Mouse (Mus musculus): Measurements from ENCODE around the gene Tuba1b. TPM values are rescaled to one million over a fixed set of nuclear protein-coding genes. Genes with fewer than 3 reads are reported as not detected.

The Tuba1b gene
- polyA plus RNA-seq, 1 experiment from 2014 or later, result 2,343 TPM

DNA sequence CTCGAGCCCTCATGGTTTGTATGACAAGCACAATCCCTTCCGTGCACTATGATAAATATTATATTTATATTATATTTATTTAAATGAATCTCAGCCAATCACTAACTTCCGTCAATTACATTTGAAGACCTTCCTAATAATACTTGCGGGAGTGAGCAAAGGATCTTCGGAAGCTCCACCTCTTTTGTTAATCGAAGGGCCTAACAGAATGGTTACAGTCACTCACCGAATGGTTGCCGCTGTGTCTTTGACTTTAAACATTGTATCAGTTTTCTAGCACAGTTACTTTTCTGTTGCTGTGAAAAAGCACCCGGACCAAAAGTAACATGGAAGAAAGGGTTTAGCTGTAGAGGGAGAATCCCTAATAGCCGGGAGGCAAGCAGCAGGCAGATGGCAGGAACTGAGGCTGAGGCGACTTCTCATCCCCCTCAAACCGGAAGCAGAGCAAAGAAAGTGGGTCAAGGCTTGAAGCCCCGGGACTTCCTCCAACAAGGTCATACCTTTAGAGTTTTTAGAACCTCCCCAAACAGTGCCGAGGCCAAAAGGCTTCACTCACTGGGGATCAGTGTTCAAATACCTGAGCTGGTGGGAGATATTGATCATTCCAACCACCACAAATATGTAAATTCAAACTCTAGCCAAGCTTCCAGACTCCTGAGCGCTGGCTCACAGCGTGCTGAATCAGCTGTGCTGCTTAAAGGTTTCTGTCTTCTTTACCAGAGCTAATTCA, 35.2 kb upstream of the Tuba1b start:
- H3K4me1 ChIP-seq, result peaks cover 46% of the 10 kb centered on the region
- H3K9me3 ChIP-seq, result no peaks in the 10 kb centered on the region
- no peaks in the 10 kb centered on the region for H3K27me3 ChIP-seq (replicated peaks; ENCODE audit: low read depth, poor library complexity, severe bottlenecking)
- 9% methylated on average over 16 of the region's 16 CpGs for WGBS
- peak overlapping the region; percentile 95 for H3K27ac ChIP-seq (replicated peaks)
- peak overlapping the region; percentile 41 for H3K4me3 ChIP-seq
- peak; percentile 53 for DNase-seq (ENCODE audit: low spot score)
- H3K36me3 ChIP-seq (replicated peaks), result no peaks in the 10 kb centered on the region

DNA sequence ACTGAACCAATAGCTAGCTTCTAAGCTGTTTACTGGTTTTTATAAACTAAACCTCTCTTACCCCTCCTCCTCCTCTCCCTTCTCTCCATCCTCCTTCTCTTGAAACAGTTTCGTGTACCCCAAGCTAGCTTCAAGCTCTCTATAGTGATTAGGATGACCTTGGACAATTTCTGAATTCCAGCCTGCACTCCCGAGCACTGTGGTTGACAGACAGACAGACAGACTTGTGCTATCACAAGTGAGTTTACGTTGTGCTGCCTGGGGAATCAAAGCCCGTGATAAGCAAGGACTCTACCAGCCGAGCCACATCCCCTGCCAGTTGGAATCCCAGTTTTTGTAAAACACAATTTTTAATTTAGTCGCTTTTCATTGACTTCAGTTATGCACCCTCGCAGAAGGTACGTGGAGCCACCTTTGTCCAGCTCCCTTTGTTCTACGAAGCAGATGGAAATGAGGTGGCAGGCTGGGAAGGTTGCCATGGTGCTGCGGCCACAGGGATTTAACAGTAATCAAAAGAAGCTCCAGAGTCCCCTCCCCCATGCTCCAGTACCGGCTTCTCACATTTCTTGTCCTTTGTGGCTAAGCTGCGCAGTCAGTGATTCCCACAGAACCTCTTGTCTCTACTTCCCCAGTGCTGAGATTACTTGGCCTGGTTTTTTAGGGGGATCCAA, 34.5 kb upstream of the Tuba1b start:
- DNase-seq (ENCODE audit: low spot score), result peak; percentile 90
- 6% methylated on average over 12 of the region's 12 CpGs for WGBS
- peak overlapping the region; percentile 41 for H3K4me3 ChIP-seq
- H3K36me3 ChIP-seq (replicated peaks), result no peaks in the 10 kb centered on the region
- H3K4me1 ChIP-seq, result peaks cover 46% of the 10 kb centered on the region
- peak overlapping the region; percentile 95 for H3K27ac ChIP-seq (replicated peaks)
- no peaks in the 10 kb centered on the region for H3K27me3 ChIP-seq (replicated peaks; ENCODE audit: low read depth, poor library complexity, severe bottlenecking)
- no peaks in the 10 kb centered on the region for H3K9me3 ChIP-seq

DNA sequence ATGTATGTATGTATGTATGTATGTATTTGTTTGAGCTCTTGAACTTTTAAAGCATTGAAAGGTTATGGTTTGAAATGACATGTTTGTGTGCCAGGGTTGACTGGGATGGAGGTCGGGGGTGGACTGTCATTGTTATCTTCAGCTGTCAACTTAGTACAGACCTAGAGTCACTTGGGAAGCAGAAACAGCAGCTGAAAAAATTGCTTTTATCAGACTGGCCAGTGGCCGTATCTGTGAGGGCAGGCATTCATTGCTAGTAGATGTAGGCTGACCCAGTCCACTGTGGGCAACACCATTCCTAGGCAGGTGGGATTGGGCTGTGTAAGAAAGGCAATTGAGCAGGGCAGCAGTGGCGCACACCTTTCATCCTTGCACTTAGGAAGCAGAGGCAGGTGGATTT, 25.2 kb upstream of the Tuba1b start:
- 88% methylated on average over 3 of the region's 3 CpGs for WGBS

DNA sequence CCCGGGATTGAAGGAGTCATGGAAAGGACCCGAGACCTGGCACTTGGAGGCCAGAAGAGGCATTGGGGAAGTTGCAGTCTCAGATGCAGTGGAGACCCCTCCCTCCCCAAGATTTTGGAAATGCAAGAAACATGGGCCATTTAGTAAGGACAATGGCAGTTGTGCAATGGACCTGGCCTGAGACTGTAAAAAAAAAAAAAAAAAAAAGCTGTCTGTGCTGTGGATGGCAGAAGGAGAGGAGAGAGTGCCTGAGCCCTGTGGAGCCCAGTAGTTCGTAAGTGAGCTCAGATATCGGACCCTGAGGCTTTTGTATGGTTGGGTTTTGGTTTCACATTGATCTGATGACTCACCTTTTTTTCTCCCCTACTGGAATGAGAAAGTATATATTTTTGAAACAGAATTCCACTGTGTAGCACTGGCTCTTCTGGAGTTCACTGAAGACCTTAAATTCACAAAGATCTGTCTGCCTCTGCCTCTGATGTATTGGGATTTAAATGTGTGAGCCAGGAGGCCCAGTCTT, 24.6 kb upstream of the Tuba1b start:
- Histone ChIP-seq H3K4me1 (peaks cover 14% of the 10 kb centered on the region), H3K27ac (replicated peaks) (no peak overlapping the region), H3K4me3 (no peak overlapping the region), H3K9me3 (no peaks in the 10 kb centered on the region), H3K36me3 (replicated peaks) (no peaks in the 10 kb centered on the region), H3K27me3 (replicated peaks; ENCODE audit: low read depth, poor library complexity, severe bottlenecking) (no peaks in the 10 kb centered on the region)
- no peak for DNase-seq (ENCODE audit: low spot score)
- WGBS, result 88% methylated on average over 4 of the region's 4 CpGs

More for the DNA sequence above, 25.2 kb upstream of the Tuba1b start:
- Histone ChIP-seq H3K27me3 (replicated peaks; ENCODE audit: low read depth, poor library complexity, severe bottlenecking) (no peaks in the 10 kb centered on the region), H3K36me3 (replicated peaks) (no peaks in the 10 kb centered on the region), H3K9me3 (no peaks in the 10 kb centered on the region), H3K27ac (replicated peaks) (no peak overlapping the region), H3K4me1 (peaks cover 9% of the 10 kb centered on the region), H3K4me3 (no peak overlapping the region)
- DNase-seq (ENCODE audit: low spot score), result no peak

DNA sequence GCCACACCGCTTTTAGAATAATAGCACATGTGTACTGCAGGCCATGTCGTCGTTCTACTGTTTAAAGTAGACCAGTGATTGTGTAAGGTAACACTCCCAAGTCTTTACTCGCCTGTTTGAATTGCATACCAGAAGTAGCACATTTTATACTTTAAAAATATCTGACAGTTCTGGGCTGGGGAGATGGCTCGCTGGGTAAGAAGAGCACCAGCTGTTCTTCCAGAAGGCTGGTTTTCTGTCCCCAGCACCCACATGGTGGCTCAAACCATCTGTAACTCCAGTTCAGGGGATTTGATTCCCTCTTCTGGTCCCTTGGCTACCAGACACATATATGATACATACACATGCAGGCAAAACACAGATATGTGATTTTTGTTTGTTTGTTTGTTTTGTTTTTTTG, 23.1 kb upstream of the Tuba1b start:
- no peak for DNase-seq (ENCODE audit: low spot score)
- WGBS, result 88% methylated on average over 5 of the region's 5 CpGs
- Histone ChIP-seq H3K36me3 (replicated peaks) (no peaks in the 10 kb centered on the region), H3K9me3 (no peaks in the 10 kb centered on the region), H3K27ac (replicated peaks) (no peak overlapping the region), H3K4me3 (no peak overlapping the region), H3K4me1 (peaks cover 18% of the 10 kb centered on the region), H3K27me3 (replicated peaks; ENCODE audit: low read depth, poor library complexity, severe bottlenecking) (no peaks in the 10 kb centered on the region)

DNA sequence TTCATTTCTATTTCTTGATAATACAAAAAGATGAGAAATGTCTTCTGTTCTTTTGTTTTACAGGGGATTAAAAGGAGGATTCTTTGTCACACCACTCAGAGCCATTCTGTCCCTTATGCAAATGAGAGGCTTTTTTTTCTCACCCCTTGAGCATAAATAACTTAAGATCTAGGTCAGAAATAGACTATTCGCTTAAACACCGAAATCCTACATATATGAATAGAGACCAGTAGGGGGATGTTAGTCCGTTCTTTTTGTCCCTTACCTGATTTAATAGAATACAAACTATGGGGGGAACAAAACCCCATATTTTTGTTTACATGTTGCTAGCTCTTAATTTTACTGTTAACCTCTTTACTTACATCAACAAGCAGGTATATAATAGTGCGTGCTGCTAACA, 21.6 kb upstream of the Tuba1b start:
- peaks cover 24% of the 10 kb centered on the region for H3K4me1 ChIP-seq
- no peaks in the 10 kb centered on the region for H3K27me3 ChIP-seq (replicated peaks; ENCODE audit: low read depth, poor library complexity, severe bottlenecking)
- no peak for DNase-seq (ENCODE audit: low spot score)
- H3K4me3 ChIP-seq, result no peak overlapping the region
- H3K36me3 ChIP-seq (replicated peaks), result peaks cover 10% of the 10 kb centered on the region
- H3K27ac ChIP-seq (replicated peaks), result no peak overlapping the region
- no peaks in the 10 kb centered on the region for H3K9me3 ChIP-seq
- WGBS, result 93% methylated on average over 4 of the region's 4 CpGs

DNA sequence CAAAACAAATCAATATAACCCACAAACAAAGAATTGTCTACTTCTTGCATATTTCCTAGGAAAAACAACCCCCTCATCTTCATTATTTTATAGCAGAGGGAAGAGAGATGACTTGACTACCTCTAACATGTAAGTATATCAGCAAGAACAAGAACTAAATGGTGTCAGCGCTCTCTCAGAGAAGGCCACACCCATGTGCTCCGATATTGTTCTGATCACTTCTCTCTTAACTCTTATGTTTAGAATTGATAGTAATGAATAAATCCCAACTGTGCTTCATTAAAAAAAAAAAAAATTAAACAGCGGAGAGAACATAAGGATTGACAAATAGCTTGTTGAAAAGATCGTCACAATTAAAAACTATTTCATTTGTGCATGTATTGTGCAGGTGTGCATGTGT, 21.0 kb upstream of the Tuba1b start:
- H3K27me3 ChIP-seq (replicated peaks; ENCODE audit: low read depth, poor library complexity, severe bottlenecking), result no peaks in the 10 kb centered on the region
- 77% methylated on average over 4 of the region's 4 CpGs for WGBS
- H3K36me3 ChIP-seq (replicated peaks), result peaks cover 15% of the 10 kb centered on the region

DNA sequence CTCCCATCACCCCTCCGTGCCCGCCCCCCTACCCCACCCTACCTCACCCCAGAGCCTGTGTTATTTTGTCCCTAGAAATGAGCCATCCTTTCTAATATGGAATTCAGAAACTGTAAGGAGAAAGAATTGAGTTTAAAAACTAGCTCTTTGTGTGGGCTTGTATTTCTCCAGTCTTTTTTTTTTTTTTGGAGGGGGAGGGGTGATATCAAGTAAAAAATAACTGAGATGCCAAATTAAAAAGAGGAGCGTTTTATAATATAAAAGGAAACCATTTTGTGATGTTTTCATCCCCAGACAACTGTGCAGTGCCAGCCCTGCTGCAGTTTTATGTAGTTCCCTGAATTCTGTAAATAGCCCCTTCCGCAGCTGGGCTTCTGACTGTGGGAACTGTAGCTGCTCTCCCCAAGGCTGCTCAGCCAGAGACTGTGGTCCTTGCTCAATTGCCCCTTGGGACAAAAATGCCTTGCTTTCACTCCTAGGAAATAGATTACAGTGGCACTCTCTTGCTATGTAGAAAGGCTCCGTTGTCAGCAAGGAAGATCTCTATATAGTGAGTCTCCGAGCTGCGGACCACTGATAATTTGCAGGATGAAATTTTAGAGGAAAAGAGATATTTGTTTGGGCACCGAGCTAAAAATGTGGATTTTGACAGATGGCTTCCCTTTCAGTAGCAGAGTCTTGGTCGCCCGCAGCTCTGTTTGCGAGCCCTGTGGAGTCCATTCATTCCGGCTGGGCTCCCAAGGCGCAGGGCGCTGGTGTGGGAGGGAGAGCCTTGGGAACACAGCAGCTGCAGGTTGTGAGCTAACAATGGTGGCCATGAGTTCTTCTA, 20.3 kb upstream of the Tuba1b start:
- WGBS, result 12% methylated on average over 14 of the region's 14 CpGs
- no peaks in the 10 kb centered on the region for H3K9me3 ChIP-seq
- peaks cover 18% of the 10 kb centered on the region for H3K36me3 ChIP-seq (replicated peaks)
- DNase-seq (ENCODE audit: low spot score), result peak; percentile 48
- H3K4me1 ChIP-seq, result peaks cover 24% of the 10 kb centered on the region
- H3K27ac ChIP-seq (replicated peaks), result peak overlapping the region; percentile 98
- H3K4me3 ChIP-seq, result peak overlapping the region; percentile 92
- no peaks in the 10 kb centered on the region for H3K27me3 ChIP-seq (replicated peaks; ENCODE audit: low read depth, poor library complexity, severe bottlenecking)

More for the DNA sequence above, 21.0 kb upstream of the Tuba1b start:
- peak overlapping the region; percentile 98 for H3K27ac ChIP-seq (replicated peaks)
- DNase-seq (ENCODE audit: low spot score), result no peak
- peaks cover 24% of the 10 kb centered on the region for H3K4me1 ChIP-seq
- H3K4me3 ChIP-seq, result peak overlapping the region; percentile 92; the same call in 1 of the 2 replicates
- no peaks in the 10 kb centered on the region for H3K9me3 ChIP-seq

DNA sequence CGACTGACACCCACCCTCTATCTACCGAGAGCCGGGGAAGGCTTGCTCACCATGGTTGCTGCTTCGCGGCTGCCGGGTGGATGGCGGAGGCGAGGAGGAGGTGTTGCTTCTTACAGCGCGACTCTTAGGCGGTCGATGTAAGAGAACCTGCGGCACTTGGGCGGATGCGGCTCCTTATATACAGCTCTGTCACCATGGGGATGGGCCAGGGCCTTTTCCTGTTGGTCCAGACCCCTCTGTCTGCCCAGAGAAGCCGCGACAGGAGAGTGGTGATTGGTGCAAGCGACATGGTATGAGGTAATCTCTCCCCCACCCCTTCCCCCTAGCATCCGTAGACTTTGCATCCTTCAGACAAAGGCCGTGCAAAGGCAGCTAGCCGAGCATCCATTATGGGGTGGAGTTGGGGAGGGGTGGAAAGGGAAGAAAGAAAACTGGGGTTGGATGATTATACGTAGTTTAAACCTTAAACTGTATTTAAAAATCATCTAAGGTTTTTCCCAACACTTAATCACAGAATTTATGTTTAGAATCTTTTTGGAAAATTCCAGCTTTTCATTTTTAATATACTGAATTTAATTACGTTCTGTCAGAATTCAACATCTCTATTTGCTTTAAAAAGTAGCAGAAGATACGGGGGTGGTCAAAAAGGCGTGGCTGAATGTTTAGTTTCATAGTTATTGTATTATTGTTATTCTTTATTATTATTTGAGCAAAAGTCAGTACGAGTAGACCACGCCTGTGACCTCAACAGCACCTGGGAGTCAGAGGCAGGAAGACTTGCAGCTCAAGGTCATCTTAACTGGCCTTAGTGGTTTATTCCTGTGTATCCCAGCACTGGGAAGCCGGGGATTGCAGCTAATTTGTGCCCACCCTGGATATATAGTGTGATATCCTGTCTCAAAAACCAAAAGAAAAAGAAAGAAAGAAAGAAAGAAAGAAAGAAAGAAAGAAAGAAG, 19.3 kb upstream of the Tuba1b start, which contains the start of the genes Gm49450 and Tuba1a:
TSS of gene Gm49450 (minus strand) at position 151 of the 956 bp plus-strand sequence.
TSS of gene Tuba1a (minus strand) at position 303 of the 956 bp plus-strand sequence.
- WGBS, result 5% methylated on average over 28 of the region's 28 CpGs
- Histone ChIP-seq H3K4me1 (peaks cover 24% of the 10 kb centered on the region), H3K27ac (replicated peaks) (peak within 1 kb of the TSS; percentile 98), H3K36me3 (replicated peaks) (peaks cover 26% of the 10 kb centered on the region), H3K9me3 (no peaks in the 10 kb centered on the region), H3K4me3 (peak within 1 kb of the TSS; percentile 92), H3K27me3 (replicated peaks; ENCODE audit: low read depth, poor library complexity, severe bottlenecking) (no peaks in the 10 kb centered on the region)
- DNase-seq (ENCODE audit: low spot score), result peak; percentile 98

DNA sequence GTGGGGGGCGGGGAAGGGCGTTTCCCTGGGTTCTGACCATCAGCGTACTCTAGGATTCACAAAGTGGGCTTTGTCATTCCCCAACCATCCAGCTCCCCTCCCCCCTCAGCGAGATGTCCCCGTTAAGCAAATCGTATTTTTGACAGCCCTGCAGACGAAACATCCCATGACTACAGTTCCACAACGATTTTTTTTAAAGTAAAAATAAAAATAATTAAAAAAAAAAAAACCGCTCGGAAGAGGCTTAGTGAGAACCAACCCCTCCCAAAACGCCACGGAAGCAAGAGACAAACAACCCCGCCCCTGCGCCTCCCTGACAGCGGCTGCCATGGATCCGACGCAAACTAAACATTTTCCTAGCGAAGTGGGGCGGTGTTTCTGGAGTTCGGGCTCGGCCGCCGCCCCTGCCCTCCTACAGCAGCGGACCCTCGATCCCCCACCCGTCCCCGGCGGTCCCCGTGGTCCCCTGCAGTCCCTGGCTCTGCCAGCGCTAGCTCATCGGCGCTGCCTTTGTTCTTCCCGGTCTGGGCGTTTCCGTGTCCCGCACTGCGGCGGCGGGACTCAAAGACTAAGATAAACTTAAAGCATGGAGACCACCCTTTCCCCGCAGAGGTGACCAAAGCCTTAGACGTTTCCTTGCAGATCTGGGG, 18.5 kb upstream of the Tuba1b start:
- Histone ChIP-seq H3K4me3 (peak overlapping the region; percentile 92), H3K9me3 (no peaks in the 10 kb centered on the region), H3K27me3 (replicated peaks; ENCODE audit: low read depth, poor library complexity, severe bottlenecking) (no peaks in the 10 kb centered on the region), H3K4me1 (peaks cover 24% of the 10 kb centered on the region), H3K36me3 (replicated peaks) (peaks cover 26% of the 10 kb centered on the region), H3K27ac (replicated peaks) (peak overlapping the region; percentile 98)
- under 1% methylated on average over 41 of the region's 41 CpGs for WGBS
- DNase-seq (ENCODE audit: low spot score), result peak; percentile 89

DNA sequence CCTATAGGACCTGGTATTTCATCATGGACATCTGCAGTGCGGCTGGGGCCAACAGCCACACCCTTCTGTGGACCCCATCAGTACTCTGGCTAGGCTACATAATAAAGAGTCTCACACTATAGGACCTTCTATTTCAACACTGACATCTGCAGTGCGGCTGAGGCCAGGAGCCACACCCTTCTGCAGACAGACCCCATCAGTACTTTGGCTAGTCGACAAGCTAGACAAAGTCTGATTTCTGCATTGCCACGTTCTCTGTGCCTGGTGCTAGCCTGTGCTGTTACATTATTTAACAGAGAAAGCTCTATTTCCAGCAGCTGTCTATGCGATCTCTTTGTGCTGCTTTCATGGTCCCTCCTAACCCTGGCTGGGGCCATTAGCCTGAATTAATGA, 17.7 kb upstream of the Tuba1b start:
- no peaks in the 10 kb centered on the region for H3K9me3 ChIP-seq
- H3K4me3 ChIP-seq, result peak overlapping the region; percentile 92
- H3K27ac ChIP-seq (replicated peaks), result peak overlapping the region; percentile 98
- DNase-seq (ENCODE audit: low spot score), result peak; percentile 34
- whole genome bisulfite sequencing, result 43% methylated on average over 5 of the region's 5 CpGs
- H3K36me3 ChIP-seq (replicated peaks), result peaks cover 26% of the 10 kb centered on the region
- H3K27me3 ChIP-seq (replicated peaks; ENCODE audit: low read depth, poor library complexity, severe bottlenecking), result no peaks in the 10 kb centered on the region
- H3K4me1 ChIP-seq, result peaks cover 24% of the 10 kb centered on the region

All from embryonic facial prominence, embryonic 10.5 days (tissue).